Mouse (Mus musculus) mammary gland, adult 2 months (tissue): Measurements from ENCODE around the gene Slc35a1. TPM values are rescaled to one million over a fixed set of nuclear protein-coding genes. Genes with fewer than 3 reads are reported as not detected.

Source experiments
- polyA plus RNA-seq: library from polyadenylated mRNA; depleted of rRNA; stranded (reverse); fragments of >200 nt; gene quantifications from 2 replicates; pipeline ENCODE4 v1.2.3, GENCODE M21; 2012; ENCODE audit warnings: low replicate concordance; rRNA removed

Gene Slc35a1
- polyA plus RNA-seq, result 7.0 and 17.5 TPM in 2 replicates

GRCm38 (mm10) chr4:34686874-34687567 is at the start of gene Slc35a1:
Gene Slc35a1 (minus strand): TSS chr4:34687438.

GRCm38 (mm10) chr4:34729851-34730341 is 42.7 kb upstream of the Slc35a1 start, which contains the start of gene Cfap206:
Gene Cfap206 (minus strand): TSS chr4:34730206.

GRCm38 (mm10) chr4:34614630-34615094 is 72.6 kb downstream of the Slc35a1 start, which contains the start of the genes Orc3 and Rars2:
Gene Orc3 (minus strand): TSS chr4:34614944.
Gene Rars2 (plus strand): TSS chr4:34614957.

Other genes starting within 250 kb of the Slc35a1 start
- 22.6 and 24.7 TPM in 2 replicates for gene Akirin2, start 136.5 kb downstream of the Slc35a1 start, polyA plus RNA-seq
- 11.0 and 39.6 TPM in 2 replicates for gene Orc3, start 72.5 kb downstream of the Slc35a1 start, polyA plus RNA-seq
- 6.2 and 16.0 TPM in 2 replicates for gene Rars2, start 72.5 kb downstream of the Slc35a1 start, polyA plus RNA-seq
- not detected in 2 replicates for gene Cfap206, start 42.8 kb upstream of the Slc35a1 start, polyA plus RNA-seq
- gene Gm136, start 68.8 kb upstream of the Slc35a1 start, polyA plus RNA-seq, result not detected in 2 replicates
- gene Smim8, start 91.0 kb upstream of the Slc35a1 start, polyA plus RNA-seq, result 1.6 and 5.4 TPM in 2 replicates
- 1.3 and 2.3 TPM in 2 replicates for gene Zfp292, start 195.5 kb upstream of the Slc35a1 start, polyA plus RNA-seq
- gene Cga, start 206.3 kb upstream of the Slc35a1 start, polyA plus RNA-seq, result not detected in 2 replicates